17 mouse cellular contexts compared by ENCODE assay signal in genomic region chr7:109507572-109507971, GRCm38 (mm10). TPM values are rescaled to one million over a fixed set of nuclear protein-coding genes. Genes with fewer than 3 reads are reported as not detected.
DNase-seq lines count a peak whose midpoint lies in the region; ATAC-seq lines count a peak whose summit lies in the region.
"Had no signal": no experiment of that assay in that cellular context is flagged by ENCODE, and none has a peak within 500 bp of the region (broad histone marks: within the 10 kb centered on the region; RNA-seq: fewer than 3 reads in every experiment).

No protein-coding gene starts in this region.

- no peak overlapping the region for H3K9ac ChIP-seq in neural tube, embryonic 12.5 days
- no peak overlapping the region for H3K9ac ChIP-seq in hindbrain, embryonic 12.5 days
- H3K9ac ChIP-seq in midbrain, embryonic 11.5 days (ENCODE audit: low read length) = no peak overlapping the region
- H3K9ac ChIP-seq: liver, embryonic 15.5 days; neural tube, embryonic 13.5 days had no signal

- DNase-seq in neural tube, embryonic 10.5 days (ENCODE audit: extremely low spot score, low spot score) = no peak
- DNase-seq in midbrain, embryonic 11.5 days (ENCODE audit: low spot score, missing footprints) = peak; percentile 84
- DNase-seq in urinary bladder, postnatal 25 days (ENCODE audit: low spot score) = no peak
- DNase-seq in spleen, postnatal 10 days (ENCODE audit: low spot score in 2 of 2) = no peak
- no peak for DNase-seq in heart, postnatal 25 days (ENCODE audit: low spot score)
- DNase-seq: cerebellum, adult 2 months; gastrocnemius, postnatal 14 days; kidney, adult 18-20 months; lung, postnatal 14 days; right cerebral cortex, postnatal 4 days had no signal

- no peak overlapping the region for H3K4me3 ChIP-seq in neural tube, embryonic 12.5 days
- no peak overlapping the region for H3K4me3 ChIP-seq in hindbrain, embryonic 12.5 days
- no peak overlapping the region for H3K4me3 ChIP-seq in midbrain, embryonic 11.5 days (ENCODE audit: low read depth, low read length)
- H3K4me3 ChIP-seq: liver, embryonic 15.5 days; neural tube, embryonic 13.5 days had no signal

- H3K27ac ChIP-seq in neural tube, embryonic 12.5 days = no peak overlapping the region
- no peak overlapping the region for H3K27ac ChIP-seq in hindbrain, embryonic 12.5 days
- H3K27ac ChIP-seq in midbrain, embryonic 11.5 days (ENCODE audit: low read depth, low read length) = no peak overlapping the region
- H3K27ac ChIP-seq: heart, embryonic 10.5 days; liver, embryonic 15.5 days; neural tube, embryonic 13.5 days had no signal

- H3K9me3 ChIP-seq in neural tube, embryonic 12.5 days = no peaks in the 10 kb centered on the region
- no peaks in the 10 kb centered on the region for H3K9me3 ChIP-seq in hindbrain, embryonic 12.5 days (replicated peaks)
- no peaks in the 10 kb centered on the region for H3K9me3 ChIP-seq in midbrain, embryonic 11.5 days (ENCODE audit: control insufficient read depth, low read length)
- H3K9me3 ChIP-seq: heart, embryonic 10.5 days; liver, embryonic 15.5 days; neural tube, embryonic 13.5 days had no signal

- WGBS in neural tube, embryonic 12.5 days = 34% methylated on average over 9 of the region's 9 CpGs
- WGBS in hindbrain, embryonic 12.5 days = 43% methylated on average over 9 of the region's 9 CpGs
- WGBS in midbrain, embryonic 11.5 days = 30% methylated on average over 9 of the region's 9 CpGs

- H3K36me3 ChIP-seq in neural tube, embryonic 12.5 days = no peaks in the 10 kb centered on the region
- H3K36me3 ChIP-seq in hindbrain, embryonic 12.5 days = no peaks in the 10 kb centered on the region
- no peaks in the 10 kb centered on the region for H3K36me3 ChIP-seq in midbrain, embryonic 11.5 days (ENCODE audit: control insufficient read depth, insufficient read depth, low read length)
- H3K36me3 ChIP-seq: heart, embryonic 10.5 days; liver, embryonic 15.5 days; neural tube, embryonic 13.5 days had no signal

- H3K27me3 ChIP-seq in neural tube, embryonic 12.5 days (replicated peaks) = no peaks in the 10 kb centered on the region
- H3K27me3 ChIP-seq in hindbrain, embryonic 12.5 days = no peaks in the 10 kb centered on the region
- no peaks in the 10 kb centered on the region for H3K27me3 ChIP-seq in midbrain, embryonic 11.5 days (ENCODE audit: control insufficient read depth, insufficient read depth, low read length)
- H3K27me3 ChIP-seq: neural tube, embryonic 13.5 days had no signal

- intact Hi-C loops in heart, postnatal 25 days (cut with DNase I) = no loop called here

- ATAC-seq in neural tube, embryonic 12.5 days (ENCODE audit: low FRiP score, low read depth) = no peak
- ATAC-seq in hindbrain, embryonic 12.5 days (ENCODE audit: low FRiP score) = no peak
- ATAC-seq in midbrain, embryonic 11.5 days (ENCODE audit: low FRiP score) = 0 out of 2 replicates have a peak, but pooled peaks have one; percentile 14

- H3K4me1 ChIP-seq in neural tube, embryonic 12.5 days = peaks cover 11% of the 10 kb centered on the region
- H3K4me1 ChIP-seq in hindbrain, embryonic 12.5 days = peaks cover 10% of the 10 kb centered on the region
- H3K4me1 ChIP-seq in midbrain, embryonic 11.5 days (ENCODE audit: control insufficient read depth, insufficient read depth, low read length) = peaks cover 7% of the 10 kb centered on the region; the same call in 1 of the 2 replicates

- H3K4me2 ChIP-seq in neural tube, embryonic 12.5 days (replicated peaks) = peak overlapping the region; percentile 25; the same call in 1 of the 2 replicates
- H3K4me2 ChIP-seq in hindbrain, embryonic 12.5 days (replicated peaks) = peak overlapping the region; percentile 24; the same call in 1 of the 2 replicates
- H3K4me2 ChIP-seq in midbrain, embryonic 11.5 days = 0 out of 2 replicates have a peak overlapping the region, but pooled peaks have one; percentile 7
- H3K4me2 ChIP-seq: liver, embryonic 15.5 days had no signal

RNA-seq across cellular contexts. Expression of gene Trim66, which starts 0.4 kb away (rescaled TPM):
- polyA plus RNA-seq in neural tube, embryonic 12.5 days (2016; fragmentation: Nextera tagmentation; extraction: Ambion mirVana) = 0.05 and 0.14 TPM in 2 replicates
- 0.08 and 0.12 TPM in 2 replicates for polyA plus RNA-seq in hindbrain, embryonic 12.5 days (2016; fragmentation: Nextera tagmentation; extraction: Ambion mirVana)
- 0.29 and 0.40 TPM in 2 replicates for polyA plus RNA-seq in midbrain, embryonic 11.5 days (2014; fragmentation: Nextera tagmentation; extraction: Ambion mirVana)
- total RNA-seq in heart, postnatal 25 days (2021) = under 1 TPM; 0.05 to 0.06 TPM
- total RNA-seq: megakaryocyte-erythroid progenitor cell, adult 5-6 weeks had no signal
- polyA plus RNA-seq: limb, embryonic 11.5 days; liver, embryonic 15.5 days had no signal

RNA-seq across cellular contexts. Expression of gene Rpl27a, which starts 11.4 kb away (rescaled TPM):
- polyA plus RNA-seq in neural tube, embryonic 12.5 days (2016; fragmentation: Nextera tagmentation; extraction: Ambion mirVana) = 88.0 and 90.4 TPM in 2 replicates
- polyA plus RNA-seq in hindbrain, embryonic 12.5 days (2016; fragmentation: Nextera tagmentation; extraction: Ambion mirVana) = 86.2 and 98.4 TPM in 2 replicates
- polyA plus RNA-seq in midbrain, embryonic 11.5 days (2014; fragmentation: Nextera tagmentation; extraction: Ambion mirVana) = 116 and 127 TPM in 2 replicates
- 100 to 1,000 TPM in 1 of 2 experiments, 10 to 100 TPM in 1; 95.9 to 104 TPM for total RNA-seq in heart, postnatal 25 days (2021)
